Mouse (Mus musculus) MEL-GATA-1-ER (cell line): ENCODE measurements around the gene Copz1.

Source experiments
- DNase-seq: peaks from one replicate; pipeline ENCODE4 v3.0.0-alpha.2; 2012; ENCODE audit warnings: low read depth; ENCODE audit errors: extremely low read depth

Copz1 gene

GRCm38 (mm10) chr15:103290843-103291242, 18.3 kb downstream of the Copz1 start:
- no peak for DNase-seq

- DNase-seq: no peak
These were observed 20.3 kb downstream of the Copz1 start for GRCm38 (mm10) chr15:103292673-103293345.

GRCm38 (mm10) chr15:103293375-103293774, 20.9 kb downstream of the Copz1 start:
- DNase-seq: no peak

- DNase-seq: no peak
These were observed 22.1 kb downstream of the Copz1 start for GRCm38 (mm10) chr15:103294649-103295048.

GRCm38 (mm10) chr15:103295851-103296250, 23.3 kb downstream of the Copz1 start:
- DNase-seq: no peak

- DNase-seq: no peak
These were observed 24.8 kb downstream of the Copz1 start for GRCm38 (mm10) chr15:103297313-103297712.

- DNase-seq: no peak
These were observed 25.5 kb downstream of the Copz1 start for GRCm38 (mm10) chr15:103298026-103298425.

GRCm38 (mm10) chr15:103298861-103299616, 26.5 kb downstream of the Copz1 start:
- no peak for DNase-seq

GRCm38 (mm10) chr15:103299644-103300043, 27.1 kb downstream of the Copz1 start:
- DNase-seq: no peak

GRCm38 (mm10) chr15:103300067-103300471, 27.6 kb downstream of the Copz1 start:
- no peak for DNase-seq

GRCm38 (mm10) chr15:103300560-103300959, 28.0 kb downstream of the Copz1 start:
- no peak for DNase-seq

GRCm38 (mm10) chr15:103301046-103301445, 28.5 kb downstream of the Copz1 start:
- no peak for DNase-seq

GRCm38 (mm10) chr15:103301547-103302340, 29.2 kb downstream of the Copz1 start:
- no peak for DNase-seq

- DNase-seq: no peak
These were observed 30.0 kb downstream of the Copz1 start for GRCm38 (mm10) chr15:103302341-103303021.

- DNase-seq: no peak
These were observed 31.6 kb downstream of the Copz1 start for GRCm38 (mm10) chr15:103303916-103304615.

GRCm38 (mm10) chr15:103304616-103304969, 32.1 kb downstream of the Copz1 start:
- no peak for DNase-seq

GRCm38 (mm10) chr15:103305070-103305678, 32.7 kb downstream of the Copz1 start:
- DNase-seq: peak; percentile 67

- no peak for DNase-seq
These were observed 33.5 kb downstream of the Copz1 start for GRCm38 (mm10) chr15:103305792-103306645.

- DNase-seq: peak; percentile 67
These were observed 34.6 kb downstream of the Copz1 start for GRCm38 (mm10) chr15:103307125-103307524.
